Mouse (Mus musculus) bone marrow, adult 2 months (tissue): ENCODE data around the gene Sgk1. TPM values are rescaled to one million over a fixed set of nuclear protein-coding genes. Genes with fewer than 3 reads are reported as not detected.

Experiments
- H3K27ac ChIP-seq: fragments of 200-500 bp; 2 replicates; pipeline ENCODE4 v1.5.1; 2012; ENCODE audit warnings: low read depth, mild to moderate bottlenecking, control low read depth, inconsistent platforms, low read length; ENCODE audit not compliant: control insufficient read depth, poor library complexity, insufficient read depth
- H3K4me1 ChIP-seq: fragments of 200-500 bp; 2 replicates; pipeline ENCODE4 v1.6.1; 2011; ENCODE audit warnings: low read length; ENCODE audit not compliant: control insufficient read depth, insufficient read depth
- H3K4me3 ChIP-seq: fragments of 200-500 bp; replicated peaks from 2 replicates; pipeline ENCODE3; 2011; ENCODE audit warnings: mild to moderate bottlenecking, low read depth, low read length, control low read depth; ENCODE audit not compliant: control insufficient read depth
- CTCF ChIP-seq: fragments of 200-500 bp; IDR thresholded peaks from 2 replicates; pipeline ENCODE4 v1.5.1; 2011; ENCODE audit warnings: low read length, control low read depth; ENCODE audit not compliant: control insufficient read depth, insufficient read depth
- POLR2A ChIP-seq: fragments of 200-500 bp; IDR thresholded peaks from 2 replicates; pipeline ENCODE4 v1.6.1; 2011; ENCODE audit warnings: low read depth, mild to moderate bottlenecking, control low read depth, low read length, borderline replicate concordance; ENCODE audit not compliant: control insufficient read depth
- WGBS: fragments of 180-500 bp; shearing (Covaris S2); methylation state at CpG from one replicate; pipeline ENCODE4 v1.1.7; 2018; 5-methylcytosine and 5-hydroxymethylcytosine counted together
- polyA plus RNA-seq: library from polyadenylated mRNA; stranded (reverse); fragments of >200 nt; gene quantifications from 2 replicates; pipeline ENCODE4 v1.2.4, GENCODE M21; 2011; ENCODE audit warnings: low replicate concordance; ENCODE audit not compliant: missing spikeins, insufficient read depth, insufficient read length

Sgk1 gene
- polyA plus RNA-seq, 1 experiment = 17.1 TPM

- no peak for TF ChIP-seq POLR2A
- no peak for TF ChIP-seq CTCF
- no peak overlapping the region for H3K4me3 ChIP-seq
- no peaks in the 10 kb centered on the region; the same call in 1 of the 2 replicates for H3K4me1 ChIP-seq
- H3K27ac ChIP-seq = peak overlapping the region; percentile 30; the same call in 1 of the 2 replicates
- WGBS = 24% methylated on average over 9 of the region's 9 CpGs
Measured at GRCm38 (mm10) chr10:21946751-21947351, 64.9 kb downstream of the Sgk1 start.

GRCm38 (mm10) chr10:21952520-21952919 is 70.5 kb downstream of the Sgk1 start:
- TF ChIP-seq CTCF (no peak), POLR2A (no peak)
- no peak overlapping the region for H3K4me3 ChIP-seq
- WGBS = 80% methylated on average over 4 of the region's 4 CpGs
- no peaks in the 10 kb centered on the region for H3K4me1 ChIP-seq
- no peak overlapping the region for H3K27ac ChIP-seq

- Histone ChIP-seq H3K4me3 (no peak overlapping the region), H3K4me1 (no peaks in the 10 kb centered on the region; the same call in 1 of the 2 replicates), H3K27ac (no peak overlapping the region)
- TF ChIP-seq CTCF = no peak
- WGBS = 78% methylated on average over 2 of the region's 2 CpGs
Measured at GRCm38 (mm10) chr10:21961111-21961510, 79.1 kb downstream of the Sgk1 start.

GRCm38 (mm10) chr10:21963005-21963404 is 81.0 kb downstream of the Sgk1 start:
- WGBS = 13% methylated on average over 7 of the region's 7 CpGs
- no peak overlapping the region for H3K4me3 ChIP-seq
- H3K4me1 ChIP-seq = no peaks in the 10 kb centered on the region; the same call in 1 of the 2 replicates
- no peak overlapping the region for H3K27ac ChIP-seq
- no peak for TF ChIP-seq CTCF
- TF ChIP-seq POLR2A = no peak

GRCm38 (mm10) chr10:21973676-21974075 is 91.7 kb downstream of the Sgk1 start:
- Histone ChIP-seq H3K4me3 (no peak overlapping the region), H3K4me1 (peaks cover 6% of the 10 kb centered on the region), H3K27ac (no peak overlapping the region)
- no peak for TF ChIP-seq CTCF
- no peak for TF ChIP-seq POLR2A
- WGBS = 48% methylated on average over 11 of the region's 11 CpGs

- no peak overlapping the region for H3K27ac ChIP-seq
- H3K4me1 ChIP-seq = peaks cover 6% of the 10 kb centered on the region
- TF ChIP-seq POLR2A (no peak), CTCF (no peak)
- WGBS = 89% methylated on average over 3 of the region's 3 CpGs
- no peak overlapping the region for H3K4me3 ChIP-seq
Measured at GRCm38 (mm10) chr10:21974801-21975200, 92.8 kb downstream of the Sgk1 start.

- no peak for TF ChIP-seq POLR2A
- TF ChIP-seq CTCF = no peak
- Histone ChIP-seq H3K27ac (no peak overlapping the region), H3K4me3 (no peak overlapping the region), H3K4me1 (peaks cover 6% of the 10 kb centered on the region)
- 70% methylated on average over 6 of the region's 6 CpGs for WGBS
Measured at GRCm38 (mm10) chr10:21975384-21975783, 93.4 kb downstream of the Sgk1 start.

GRCm38 (mm10) chr10:21976253-21976652 is 94.3 kb downstream of the Sgk1 start:
- Histone ChIP-seq H3K4me1 (peaks cover 6% of the 10 kb centered on the region), H3K27ac (peak overlapping the region; percentile 81)
- TF ChIP-seq CTCF (no peak), POLR2A (no peak)

GRCm38 (mm10) chr10:21978421-21978820 is 96.4 kb downstream of the Sgk1 start:
- H3K4me1 ChIP-seq = peaks cover 6% of the 10 kb centered on the region
- 90% methylated on average over 9 of the region's 9 CpGs for WGBS
- TF ChIP-seq CTCF (no peak), POLR2A (no peak)
- no peak overlapping the region for H3K27ac ChIP-seq
- H3K4me3 ChIP-seq = no peak overlapping the region

More at GRCm38 (mm10) chr10:21976253-21976652, 94.3 kb downstream of the Sgk1 start:
- WGBS = 3% methylated on average over 5 of the region's 5 CpGs
- no peak overlapping the region for H3K4me3 ChIP-seq
